Mouse (Mus musculus): ENCODE data around the gene Wbp11. TPM values are rescaled to one million over a fixed set of nuclear protein-coding genes. Genes with fewer than 3 reads are reported as not detected.

The Wbp11 gene
- 100 to 1,000 TPM; 207 to 229 TPM for total RNA-seq (2023)

GRCm38 (mm10) chr6:136827881-136828561 lies at the start of gene Wbp11:
Wbp11 (minus strand) TSS chr6:136828233.

GRCm38 (mm10) chr6:136875670-136876069 lies 47.6 kb upstream of the Wbp11 start, which contains the start of gene Mgp:
Mgp (minus strand) TSS chr6:136875823.

GRCm38 (mm10) chr6:136857186-136857872 lies 29.3 kb upstream of the Wbp11 start, which contains the start of gene Art4:
Art4 (minus strand) TSS chr6:136857733.

GRCm38 (mm10) chr6:136835352-136835751 lies 7.3 kb upstream of the Wbp11 start, which contains the start of gene Smco3:
Smco3 (minus strand) TSS chr6:136835452.

GRCm38 (mm10) chr6:136827516-136827880 lies 535 bp downstream of the Wbp11 start, which contains the start of gene BC049715:
BC049715 (plus strand) TSS chr6:136827626.

GRCm38 (mm10) chr6:136808014-136808417 lies 20.0 kb downstream of the Wbp11 start, which contains the start of gene H2afj:
H2afj (plus strand) TSS chr6:136808244.

GRCm38 (mm10) chr6:136803739-136804633 lies 24.0 kb downstream of the Wbp11 start, which contains the start of gene Hist4h4:
Hist4h4 (minus strand) TSS chr6:136804415.

GRCm38 (mm10) chr6:136781377-136781986 lies 46.6 kb downstream of the Wbp11 start, which contains the start of gene Gucy2c:
Gucy2c (minus strand) TSS chr6:136781765.

Other genes with a start within 250 kb of the Wbp11 start
- gene Plbd1, start 166.3 kb downstream of the Wbp11 start, total RNA-seq (2023): 10 to 100 TPM; 72.2 to 81.9 TPM
- under 1 TPM in 1 of 2 experiments, not detected in 1; 0.18 TPM for gene Gucy2c, start 46.5 kb downstream of the Wbp11 start, total RNA-seq (2023)
- gene Hist4h4, start 23.8 kb downstream of the Wbp11 start, total RNA-seq (2023): 10 to 100 TPM; 15.8 to 18.8 TPM
- gene H2afj, start 20.0 kb downstream of the Wbp11 start, total RNA-seq (2023): 10 to 100 TPM; 49.2 to 56.7 TPM
- 1 to 10 TPM; 2.5 to 4.4 TPM for gene BC049715, start 607 bp downstream of the Wbp11 start, total RNA-seq (2023)
- not detected for gene Smco3, start 7.2 kb upstream of the Wbp11 start, total RNA-seq (2023)
- gene Art4, start 29.5 kb upstream of the Wbp11 start, total RNA-seq (2023): under 1 TPM; 0.20 to 0.30 TPM
- not detected for gene Mgp, start 47.6 kb upstream of the Wbp11 start, total RNA-seq (2023)
- 10 to 100 TPM; 12.0 to 20.0 TPM for gene Erp27, start 93.9 kb upstream of the Wbp11 start, total RNA-seq (2023)
- gene Pde6h, start 95.6 kb upstream of the Wbp11 start, total RNA-seq (2023): not detected
- gene Arhgdib, start 113.7 kb upstream of the Wbp11 start, total RNA-seq (2023): 1,000 to 10,000 TPM in 1 of 2 experiments, 100 to 1,000 TPM in 1; 992 to 1,053 TPM

Measured in B cell, adult 67 days (primary cell).